Mouse (Mus musculus) embryonic fibroblast, embryonic 13.5 days (primary cell): ENCODE measurements around the gene Fam221a. TPM values are rescaled to one million over a fixed set of nuclear protein-coding genes. Genes with fewer than 3 reads are reported as not detected.
"Not testable (repeated sequence)": the region's sequence is repeated elsewhere in the genome, so short reads cannot be mapped to it uniquely, and the experiment has no call there.

ENCODE experiments used
- H3K27ac ChIP-seq: 2 replicates; pipeline ENCODE4 v1.5.1; 2012; ENCODE audit warnings: low read length, control low read depth, inconsistent platforms; ENCODE audit not compliant: insufficient read depth
- H3K4me1 ChIP-seq: 2 replicates; pipeline ENCODE4 v1.6.1; 2011; ENCODE audit warnings: low read length; ENCODE audit not compliant: control insufficient read depth, insufficient read depth
- H3K4me3 ChIP-seq: 2 replicates; pipeline ENCODE4 v1.5.1; 2011; ENCODE audit warnings: mild to moderate bottlenecking, control low read depth, low read length; ENCODE audit not compliant: insufficient read depth
- CTCF ChIP-seq: IDR thresholded peaks from 2 replicates; pipeline ENCODE4 v1.5.1; 2011; ENCODE audit warnings: mild to moderate bottlenecking, control low read depth, low read length, moderate library complexity, borderline replicate concordance; ENCODE audit not compliant: insufficient read depth
- POLR2A ChIP-seq: IDR thresholded peaks from 2 replicates; pipeline ENCODE4 v1.6.1; 2011; ENCODE audit warnings: low read depth, mild to moderate bottlenecking, control low read depth, low read length, moderate library complexity
- polyA plus RNA-seq: library from polyadenylated mRNA; stranded (reverse); fragments of >200 nt; gene quantifications from 2 replicates; pipeline ENCODE4 v1.2.4, GENCODE M21; 2011; ENCODE audit warnings: low read depth; ENCODE audit not compliant: missing spikeins, insufficient read length

The Fam221a gene
- polyA plus RNA-seq, 1 experiment, result 6.9 TPM

DNA sequence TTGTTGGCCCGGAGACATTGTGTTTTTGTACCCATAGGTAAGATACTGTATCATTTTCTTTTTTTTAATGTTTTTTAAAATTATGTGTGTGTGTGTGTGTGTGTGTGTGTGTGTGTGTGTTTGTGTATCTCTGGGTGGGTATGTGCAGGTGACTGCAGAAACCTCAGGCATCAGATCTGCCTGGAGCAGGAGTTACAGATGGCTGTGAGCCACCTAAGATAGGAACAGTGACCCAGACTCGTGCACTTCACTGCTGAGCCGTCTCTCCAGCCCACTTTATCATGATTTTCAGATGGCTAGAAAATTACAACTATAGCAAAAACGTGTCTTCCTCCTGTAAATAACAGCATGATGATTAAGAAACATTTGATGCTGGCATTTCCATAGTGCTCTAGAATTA lies 5.2 kb downstream of the Fam221a start:
- no peak for TF ChIP-seq POLR2A
- TF ChIP-seq CTCF, result no peak
- Histone ChIP-seq H3K4me3 (no peak overlapping the region), H3K4me1 (no peaks in the 10 kb centered on the region; the same call in 1 of the 2 replicates), H3K27ac (no peak overlapping the region)

DNA sequence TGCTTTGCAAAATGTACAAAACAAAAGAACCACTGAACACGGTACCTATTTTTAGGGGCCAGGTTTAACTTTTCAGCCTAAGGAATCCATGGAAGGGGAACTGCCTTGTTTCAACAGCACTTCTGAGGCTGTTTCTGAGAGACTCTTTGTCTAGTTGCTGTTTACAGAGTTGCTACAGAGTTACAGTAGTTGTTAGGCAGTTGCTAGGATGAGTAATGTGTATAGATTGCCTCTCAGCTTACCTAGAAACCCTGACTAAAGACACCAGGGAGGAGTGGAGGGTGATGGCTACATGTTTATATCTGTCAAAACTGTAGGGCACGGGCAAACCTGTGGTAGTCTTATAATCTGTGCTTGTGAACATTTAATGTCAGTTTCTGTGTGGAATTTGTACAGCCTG lies 6.4 kb downstream of the Fam221a start:
- Histone ChIP-seq H3K4me1 (no peaks in the 10 kb centered on the region), H3K27ac (no peak overlapping the region), H3K4me3 (no peak overlapping the region)
- no peak for TF ChIP-seq CTCF
- TF ChIP-seq POLR2A, result no peak

DNA sequence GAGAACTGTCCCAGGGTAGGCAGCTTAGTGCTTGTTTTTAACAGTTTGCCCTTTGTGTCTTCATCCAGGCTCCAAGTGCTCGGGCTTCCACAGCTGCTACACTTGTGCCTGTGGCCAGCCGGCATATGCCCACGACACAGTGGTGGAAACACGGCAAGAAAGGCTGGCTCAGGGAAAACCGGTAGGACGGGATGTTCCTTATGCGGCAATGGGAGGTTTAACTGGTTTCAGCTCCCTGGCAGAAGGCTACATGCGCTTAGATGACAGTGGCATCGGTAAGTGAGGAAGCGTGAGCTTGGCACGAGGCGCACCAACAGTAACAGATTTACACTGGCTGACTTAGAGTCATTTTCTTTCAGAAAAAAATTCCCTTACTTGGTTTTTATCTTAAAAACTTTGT lies 10.8 kb downstream of the Fam221a start:
- no peak overlapping the region for H3K27ac ChIP-seq
- no peak overlapping the region for H3K4me3 ChIP-seq
- TF ChIP-seq CTCF, result no peak
- TF ChIP-seq POLR2A, result no peak

DNA sequence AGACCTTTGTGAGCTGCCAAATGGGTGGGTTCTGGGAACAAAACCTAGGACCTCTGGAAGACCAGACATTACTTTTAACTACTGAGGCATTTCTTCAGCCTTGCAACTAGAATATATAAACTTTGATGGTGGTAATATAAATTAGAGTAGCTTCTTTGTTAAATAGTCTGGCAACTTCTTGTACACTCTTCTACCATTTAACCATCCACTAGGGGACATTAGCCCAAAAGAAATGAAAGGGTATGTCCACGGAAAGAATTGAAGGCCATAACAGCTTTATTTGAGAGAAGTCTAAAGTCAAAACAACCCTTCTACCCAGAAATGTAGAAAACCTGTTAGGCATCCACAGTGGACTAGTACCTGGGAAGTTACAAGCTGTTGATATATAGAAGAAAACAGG lies 26.7 kb downstream of the Fam221a start:
- no peak overlapping the region for H3K4me3 ChIP-seq
- TF ChIP-seq POLR2A (no peak), CTCF (no peak)
- H3K27ac ChIP-seq, result no peak overlapping the region
- H3K4me1 ChIP-seq, result no peaks in the 10 kb centered on the region

More for the DNA sequence above, 10.8 kb downstream of the Fam221a start:
- H3K4me1 ChIP-seq, result no peaks in the 10 kb centered on the region

DNA sequence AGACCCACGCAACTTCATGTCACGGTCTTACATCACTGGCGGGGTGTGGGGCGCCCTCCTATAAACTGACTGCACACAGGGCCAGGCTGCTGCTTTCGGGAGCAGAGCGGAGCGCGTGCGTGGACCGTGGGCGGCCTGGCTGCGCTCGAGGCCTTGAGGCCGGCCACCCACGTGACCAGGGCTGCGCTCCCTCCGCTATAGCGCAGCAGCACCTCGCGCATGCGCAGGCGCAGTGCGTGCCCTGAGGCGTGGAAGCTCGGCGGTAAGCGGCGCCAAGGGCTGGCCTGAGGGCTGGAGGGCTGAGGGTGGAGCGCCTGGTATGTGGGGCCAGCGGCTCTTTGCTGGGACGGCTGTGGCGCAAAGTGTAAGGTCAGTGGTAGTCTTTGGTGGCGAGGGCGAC lies 27.8 kb downstream of the Fam221a start, which contains the start of gene Stk31:
TSS of gene Stk31 (plus strand) at position 289 of the 400 bp plus-strand sequence.
- H3K27ac ChIP-seq, result no peak within 1 kb of the TSS
- no peak within 1 kb of the TSS for H3K4me3 ChIP-seq
- TF ChIP-seq POLR2A (no peak), CTCF (no peak)
- H3K4me1 ChIP-seq, result no peaks in the 10 kb centered on the region

DNA sequence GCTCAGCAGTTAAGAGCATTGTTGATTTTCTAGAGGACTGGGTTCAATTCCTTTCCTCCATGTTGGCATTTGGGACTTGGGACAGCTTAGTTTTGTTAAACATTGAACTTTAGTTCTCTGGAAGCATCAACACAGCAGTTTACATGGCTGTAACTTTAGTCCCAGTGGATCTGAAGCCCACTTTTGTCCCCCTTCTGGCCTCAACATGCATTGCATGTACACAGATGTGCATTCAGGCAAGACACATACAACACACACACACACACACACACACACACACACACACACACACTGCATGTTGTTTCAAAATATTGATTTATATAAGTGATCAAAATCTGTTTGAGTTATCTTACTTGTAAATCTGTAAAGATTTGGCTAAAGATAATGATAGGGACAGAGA lies 29.9 kb downstream of the Fam221a start:
- TF ChIP-seq POLR2A, result no peak
- TF ChIP-seq CTCF, result no peak
- no peak overlapping the region for H3K4me3 ChIP-seq

DNA sequence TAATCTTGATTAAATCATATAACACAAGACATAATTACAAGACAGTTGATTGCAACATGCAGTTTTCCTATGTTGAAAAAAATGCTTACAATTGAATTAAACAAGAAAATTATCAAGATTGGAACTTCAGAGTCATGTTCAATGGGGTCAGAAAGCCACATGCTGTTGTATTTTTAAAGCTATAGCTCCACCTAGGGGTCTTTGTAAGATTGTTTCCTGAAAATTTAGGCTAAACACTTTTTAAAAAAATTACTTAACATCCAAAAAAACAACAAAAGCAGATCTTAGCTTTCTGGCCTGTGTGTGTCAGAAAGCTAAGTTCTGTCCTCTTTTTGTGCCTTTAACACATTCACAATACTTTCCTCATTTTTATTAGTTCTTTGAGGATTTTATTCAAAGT lies 30.8 kb downstream of the Fam221a start:
- TF ChIP-seq POLR2A, result no peak
- no peak for TF ChIP-seq CTCF
- Histone ChIP-seq H3K4me3 (no peak overlapping the region), H3K27ac (no peak overlapping the region), H3K4me1 (no peaks in the 10 kb centered on the region)

More for the DNA sequence above, 29.9 kb downstream of the Fam221a start:
- H3K4me1 ChIP-seq, result no peaks in the 10 kb centered on the region
- no peak overlapping the region for H3K27ac ChIP-seq

DNA sequence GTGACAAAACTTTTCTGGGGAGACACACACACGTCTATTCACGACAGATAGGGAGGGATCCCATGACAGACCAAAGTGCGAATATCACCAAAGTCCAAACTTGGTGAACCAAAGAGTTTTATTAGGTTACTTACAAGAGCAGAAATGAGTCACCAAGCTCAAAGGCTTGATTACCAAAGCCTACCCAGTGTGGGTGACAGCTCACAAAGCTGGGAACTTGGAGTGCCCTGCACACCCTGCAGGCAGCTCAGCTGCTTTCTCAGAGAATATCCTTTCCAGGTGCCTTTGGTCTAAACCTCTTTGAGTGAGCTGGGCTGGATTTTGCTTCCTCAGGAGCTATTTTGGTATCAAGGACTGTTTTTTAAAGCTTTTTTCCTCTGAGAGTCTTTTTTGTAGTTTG lies 43.3 kb downstream of the Fam221a start:
- Histone ChIP-seq H3K27ac (no peak overlapping the region), H3K4me3 (no peak overlapping the region), H3K4me1 (no peaks in the 10 kb centered on the region)
- TF ChIP-seq CTCF (no peak), POLR2A (no peak)

DNA sequence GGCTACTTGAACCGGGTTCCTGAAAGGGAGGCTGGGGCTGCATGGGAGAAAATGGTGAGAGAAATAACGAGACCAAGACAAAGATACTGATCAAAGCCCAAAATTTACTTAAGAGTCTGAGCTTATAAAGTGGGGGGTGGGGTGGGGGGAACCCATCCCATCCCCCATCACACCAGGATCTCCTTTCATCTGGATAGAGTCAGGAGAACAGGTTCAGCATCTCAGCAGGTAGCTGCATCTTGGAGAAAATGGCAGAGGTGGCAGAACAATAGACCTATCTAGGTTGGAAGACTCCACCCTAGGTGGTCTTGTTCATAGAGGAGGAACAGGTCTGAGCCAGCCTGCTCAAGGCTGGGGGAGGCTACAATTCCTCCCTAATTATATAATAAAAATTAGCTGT lies 45.4 kb downstream of the Fam221a start:
- not testable (repeated sequence) for H3K4me1 ChIP-seq, H3K27ac ChIP-seq, H3K4me3 ChIP-seq

DNA sequence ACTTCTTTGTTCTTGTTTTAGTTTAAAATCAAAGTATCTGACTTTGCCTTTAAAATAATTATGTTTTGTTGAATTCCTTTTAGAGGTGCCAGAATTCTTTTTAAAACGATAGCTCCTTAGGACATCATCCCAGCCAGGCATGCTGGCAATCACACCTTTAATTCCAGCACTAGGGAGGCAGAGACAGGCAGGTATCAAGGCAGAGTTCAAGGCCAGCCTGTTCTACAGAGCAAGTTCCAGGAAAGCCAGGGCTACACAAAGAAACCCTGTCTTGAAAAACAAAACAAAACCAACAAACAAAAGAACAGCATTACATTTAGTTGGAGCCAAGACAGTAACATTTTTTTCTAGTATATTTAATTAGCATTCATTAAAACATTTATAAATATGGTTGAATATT lies 48.4 kb downstream of the Fam221a start:
- Histone ChIP-seq H3K4me3 (no peak overlapping the region), H3K4me1 (no peaks in the 10 kb centered on the region), H3K27ac (no peak overlapping the region)
- no peak for TF ChIP-seq POLR2A
- no peak for TF ChIP-seq CTCF

DNA sequence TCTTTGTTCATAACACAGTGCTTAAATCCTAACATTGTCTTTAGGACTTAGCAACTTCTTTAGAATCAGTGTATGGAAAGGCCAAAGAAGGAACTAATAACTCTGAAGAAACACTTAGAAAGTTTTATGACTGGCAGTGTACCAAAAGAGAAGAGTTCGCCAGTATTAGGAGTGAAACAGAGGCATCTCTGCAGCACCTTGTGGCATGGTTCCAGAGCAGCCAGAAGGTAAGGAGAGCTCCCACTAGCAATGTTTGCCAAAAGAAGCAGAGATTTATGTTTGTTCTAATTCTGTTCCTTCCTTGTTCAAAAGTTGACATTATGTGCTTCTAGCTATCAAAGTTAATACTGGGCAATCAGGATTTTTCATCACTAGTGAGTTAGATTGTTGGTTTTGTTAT lies 69.8 kb downstream of the Fam221a start:
- H3K27ac ChIP-seq, result no peak overlapping the region
- H3K4me3 ChIP-seq, result no peak overlapping the region
- no peak for TF ChIP-seq POLR2A
- no peak for TF ChIP-seq CTCF
- no peaks in the 10 kb centered on the region for H3K4me1 ChIP-seq

Other genes starting within 250 kb of the Fam221a start
- 31.1 and 33.8 TPM in 2 replicates for gene Igf2bp3, start 152.8 kb upstream of the Fam221a start, polyA plus RNA-seq
- gene Tra2a, start 103.7 kb upstream of the Fam221a start, polyA plus RNA-seq, result 154 and 162 TPM in 2 replicates
- gene Ccdc126, start 48.5 kb upstream of the Fam221a start, polyA plus RNA-seq, result 8.4 and 9.5 TPM in 2 replicates
- gene Stk31, start 27.9 kb downstream of the Fam221a start, polyA plus RNA-seq, result not detected in 2 replicates